Mouse (Mus musculus): ENCODE measurements around the gene Crhr2. TPM values are rescaled to one million over a fixed set of nuclear protein-coding genes. Genes with fewer than 3 reads are reported as not detected.
A peak's percentile ranks its signal among the peaks of the same experiment; 100 is the strongest.

The Crhr2 gene
- polyA plus RNA-seq, 1 experiment from 2014 or later, result 1.0 TPM

GRCm38 (mm10) chr6:55065903-55066302 lies 66.9 kb downstream of the Crhr2 start:
- H3K27ac ChIP-seq (ENCODE audit: low read depth, low read length), result no peak overlapping the region
- H3K9me3 ChIP-seq (ENCODE audit: control insufficient read depth, low read length), result no peaks in the 10 kb centered on the region
- H3K4me3 ChIP-seq (ENCODE audit: low read depth, low read length), result no peak overlapping the region
- WGBS, result 95% methylated on average over 2 of the region's 2 CpGs
- H3K36me3 ChIP-seq (ENCODE audit: control insufficient read depth, insufficient read depth, low read length), result peaks cover 41% of the 10 kb centered on the region
- peaks cover 6% of the 10 kb centered on the region; the same call in 1 of the 2 replicates for H3K4me1 ChIP-seq (replicated peaks; ENCODE audit: control insufficient read depth, insufficient read depth, low read length)
- DNase-seq (ENCODE audit: low spot score) (no peak), ATAC-seq (replicated peaks; ENCODE audit: low FRiP score) (no peak)
- no peak overlapping the region for H3K4me2 ChIP-seq
- H3K9ac ChIP-seq (ENCODE audit: low read depth, low read length), result no peak overlapping the region
- no peaks in the 10 kb centered on the region for H3K27me3 ChIP-seq (replicated peaks; ENCODE audit: control insufficient read depth, insufficient read depth, low read length)

GRCm38 (mm10) chr6:55064477-55064827 lies 68.4 kb downstream of the Crhr2 start:
- Histone ChIP-seq H3K27me3 (replicated peaks; ENCODE audit: control insufficient read depth, insufficient read depth, low read length) (no peaks in the 10 kb centered on the region), H3K4me1 (replicated peaks; ENCODE audit: control insufficient read depth, insufficient read depth, low read length) (peaks cover 6% of the 10 kb centered on the region; the same call in 1 of the 2 replicates), H3K36me3 (ENCODE audit: control insufficient read depth, insufficient read depth, low read length) (peaks cover 42% of the 10 kb centered on the region), H3K9ac (ENCODE audit: low read depth, low read length) (no peak overlapping the region), H3K4me3 (ENCODE audit: low read depth, low read length) (no peak overlapping the region), H3K9me3 (ENCODE audit: control insufficient read depth, low read length) (no peaks in the 10 kb centered on the region), H3K27ac (ENCODE audit: low read depth, low read length) (peak overlapping the region; percentile 9; the same call in 1 of the 2 replicates), H3K4me2 (peak overlapping the region; percentile 12; the same call in 1 of the 2 replicates)
- WGBS, result 53% methylated on average over 7 of the region's 7 CpGs
- ATAC-seq (replicated peaks; ENCODE audit: low FRiP score) (peak; percentile 81), DNase-seq (ENCODE audit: low spot score) (no peak)

DNA sequence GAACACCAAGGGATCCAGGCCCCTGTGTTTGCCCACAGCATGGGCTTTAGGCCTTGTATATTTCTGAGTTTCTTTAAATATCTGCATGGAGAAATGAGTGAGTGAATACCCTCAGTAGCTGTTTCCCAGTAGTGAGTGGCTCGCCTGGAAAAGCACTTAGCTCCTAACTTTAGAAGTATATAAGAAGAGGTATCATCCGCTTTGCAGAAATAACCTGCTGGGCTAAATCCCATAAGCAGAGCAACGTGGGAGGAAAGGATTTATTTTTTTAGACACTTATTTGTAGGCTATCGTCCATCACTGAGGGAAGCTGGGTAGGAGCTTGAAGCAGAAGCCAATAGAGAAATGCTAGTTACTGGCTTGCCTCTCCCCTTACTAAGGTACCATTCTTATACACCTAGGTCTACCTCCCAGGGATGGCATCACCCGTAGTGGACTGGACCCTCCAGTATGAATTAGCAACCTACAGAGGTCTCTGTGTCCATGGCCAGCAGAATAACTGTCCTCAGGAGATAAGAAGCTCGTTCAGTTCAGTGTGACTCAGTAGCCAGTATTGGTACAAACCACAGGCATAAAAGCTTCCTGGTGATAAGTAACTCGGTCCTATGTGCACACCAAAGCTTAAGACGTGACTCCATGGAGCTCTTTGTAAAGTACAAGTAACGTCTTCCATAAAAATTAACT lies 68.9 kb downstream of the Crhr2 start:
- no peaks in the 10 kb centered on the region for H3K9me3 ChIP-seq (ENCODE audit: control insufficient read depth, low read length)
- peaks cover 41% of the 10 kb centered on the region for H3K36me3 ChIP-seq (ENCODE audit: control insufficient read depth, insufficient read depth, low read length)
- no peak overlapping the region for H3K9ac ChIP-seq (ENCODE audit: low read depth, low read length)
- H3K27ac ChIP-seq (ENCODE audit: low read depth, low read length), result peak overlapping the region; percentile 9
- H3K4me2 ChIP-seq, result peak overlapping the region; percentile 12; the same call in 1 of the 2 replicates
- no peaks in the 10 kb centered on the region for H3K27me3 ChIP-seq (replicated peaks; ENCODE audit: control insufficient read depth, insufficient read depth, low read length)
- DNase-seq (ENCODE audit: low spot score) (no peak), ATAC-seq (replicated peaks; ENCODE audit: low FRiP score) (peak; percentile 63)
- 64% methylated on average over 9 of the region's 9 CpGs for WGBS
- no peak overlapping the region for H3K4me3 ChIP-seq (ENCODE audit: low read depth, low read length)
- peaks cover 6% of the 10 kb centered on the region; the same call in 1 of the 2 replicates for H3K4me1 ChIP-seq (replicated peaks; ENCODE audit: control insufficient read depth, insufficient read depth, low read length)

- Histone ChIP-seq H3K9me3 (ENCODE audit: control insufficient read depth, low read length) (no peaks in the 10 kb centered on the region), H3K27ac (ENCODE audit: low read depth, low read length) (no peak overlapping the region), H3K27me3 (replicated peaks; ENCODE audit: control insufficient read depth, insufficient read depth, low read length) (no peaks in the 10 kb centered on the region), H3K4me1 (replicated peaks; ENCODE audit: control insufficient read depth, insufficient read depth, low read length) (peaks cover 6% of the 10 kb centered on the region; the same call in 1 of the 2 replicates), H3K4me3 (ENCODE audit: low read depth, low read length) (no peak overlapping the region), H3K4me2 (no peak overlapping the region), H3K36me3 (ENCODE audit: control insufficient read depth, insufficient read depth, low read length) (peaks cover 44% of the 10 kb centered on the region), H3K9ac (ENCODE audit: low read depth, low read length) (no peak overlapping the region)
- 91% methylated on average over 5 of the region's 5 CpGs for WGBS
- no peak for ATAC-seq (replicated peaks; ENCODE audit: low FRiP score)
- no peak for DNase-seq (ENCODE audit: low spot score)
These were observed 70.6 kb downstream of the Crhr2 start for GRCm38 (mm10) chr6:55062200-55062599.

DNA sequence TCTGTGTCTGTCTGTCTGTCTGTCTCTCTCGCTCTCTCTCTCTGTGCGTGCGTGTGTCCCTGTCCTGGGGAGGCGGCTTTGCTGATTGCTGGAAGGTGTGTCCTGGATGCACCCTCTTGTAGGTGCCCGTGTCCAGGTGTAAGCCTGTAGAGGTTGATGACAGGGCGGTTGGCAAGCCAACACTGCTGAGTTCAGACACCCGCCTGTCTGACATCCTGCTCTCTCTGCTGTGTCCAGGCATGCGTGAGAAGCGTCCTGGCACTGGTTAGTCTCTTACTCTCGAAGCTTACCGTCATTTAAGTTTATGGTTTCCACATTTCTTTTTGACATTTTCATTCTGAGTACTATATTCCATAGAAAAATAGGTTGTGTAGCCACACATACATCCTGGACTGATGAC lies 71.5 kb downstream of the Crhr2 start:
- Histone ChIP-seq H3K9me3 (ENCODE audit: control insufficient read depth, low read length) (no peaks in the 10 kb centered on the region), H3K27ac (ENCODE audit: low read depth, low read length) (no peak overlapping the region), H3K4me3 (ENCODE audit: low read depth, low read length) (no peak overlapping the region), H3K36me3 (ENCODE audit: control insufficient read depth, insufficient read depth, low read length) (peaks cover 44% of the 10 kb centered on the region), H3K4me1 (replicated peaks; ENCODE audit: control insufficient read depth, insufficient read depth, low read length) (peaks cover 6% of the 10 kb centered on the region; the same call in 1 of the 2 replicates), H3K4me2 (no peak overlapping the region), H3K27me3 (replicated peaks; ENCODE audit: control insufficient read depth, insufficient read depth, low read length) (no peaks in the 10 kb centered on the region), H3K9ac (ENCODE audit: low read depth, low read length) (no peak overlapping the region)
- 91% methylated on average over 11 of the region's 11 CpGs for WGBS
- no peak for ATAC-seq (replicated peaks; ENCODE audit: low FRiP score)
- DNase-seq (ENCODE audit: low spot score), result no peak

DNA sequence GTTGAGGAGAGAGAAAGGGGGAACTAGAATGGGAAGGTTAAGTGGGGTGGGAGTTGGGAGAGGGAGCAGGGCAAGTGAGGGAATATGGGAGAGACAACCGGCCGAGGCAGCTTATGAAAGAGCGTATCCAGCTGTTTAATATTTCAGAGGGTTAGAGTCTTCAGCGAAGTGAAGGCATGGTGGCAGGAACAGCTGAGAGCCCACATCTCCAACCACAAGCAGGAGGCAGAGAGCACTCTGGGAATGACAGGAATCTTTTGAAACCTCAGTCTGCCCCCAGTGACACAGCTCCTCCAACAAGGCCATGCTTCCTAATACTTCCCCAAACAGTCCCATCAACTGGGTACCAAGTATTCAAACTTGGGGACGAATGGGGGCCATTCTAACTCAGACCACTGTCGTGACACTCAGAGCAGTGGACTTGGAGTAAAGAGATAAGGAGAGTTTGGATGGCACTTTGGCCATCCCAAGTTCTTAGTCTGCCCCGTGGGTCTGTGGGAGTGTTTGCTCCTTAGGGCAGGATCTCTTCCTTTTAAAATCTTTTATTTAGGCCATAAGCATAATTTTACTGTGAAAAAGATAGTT lies 72.5 kb downstream of the Crhr2 start:
- DNase-seq (ENCODE audit: low spot score) (no peak), ATAC-seq (replicated peaks; ENCODE audit: low FRiP score) (no peak)
- no peak overlapping the region for H3K4me2 ChIP-seq
- H3K9me3 ChIP-seq (ENCODE audit: control insufficient read depth, low read length), result no peaks in the 10 kb centered on the region
- WGBS, result 90% methylated on average over 7 of the region's 7 CpGs
- no peak overlapping the region for H3K4me3 ChIP-seq (ENCODE audit: low read depth, low read length)
- H3K4me1 ChIP-seq (replicated peaks; ENCODE audit: control insufficient read depth, insufficient read depth, low read length), result peaks cover 6% of the 10 kb centered on the region; the same call in 1 of the 2 replicates
- H3K36me3 ChIP-seq (ENCODE audit: control insufficient read depth, insufficient read depth, low read length), result peaks cover 45% of the 10 kb centered on the region
- no peak overlapping the region for H3K9ac ChIP-seq (ENCODE audit: low read depth, low read length)
- H3K27ac ChIP-seq (ENCODE audit: low read depth, low read length), result no peak overlapping the region
- H3K27me3 ChIP-seq (replicated peaks; ENCODE audit: control insufficient read depth, insufficient read depth, low read length), result no peaks in the 10 kb centered on the region

GRCm38 (mm10) chr6:55057427-55057826 lies 75.4 kb downstream of the Crhr2 start:
- ATAC-seq (replicated peaks; ENCODE audit: low FRiP score) (no peak), DNase-seq (ENCODE audit: low spot score) (no peak)
- H3K36me3 ChIP-seq (ENCODE audit: control insufficient read depth, insufficient read depth, low read length), result peaks cover 54% of the 10 kb centered on the region
- no peak overlapping the region for H3K27ac ChIP-seq (ENCODE audit: low read depth, low read length)
- no peak overlapping the region for H3K9ac ChIP-seq (ENCODE audit: low read depth, low read length)
- no peak overlapping the region for H3K4me2 ChIP-seq
- H3K4me1 ChIP-seq (replicated peaks; ENCODE audit: control insufficient read depth, insufficient read depth, low read length), result no peaks in the 10 kb centered on the region
- H3K27me3 ChIP-seq (replicated peaks; ENCODE audit: control insufficient read depth, insufficient read depth, low read length), result no peaks in the 10 kb centered on the region
- 82% methylated on average over 3 of the region's 3 CpGs for WGBS
- no peaks in the 10 kb centered on the region for H3K9me3 ChIP-seq (ENCODE audit: control insufficient read depth, low read length)
- no peak overlapping the region for H3K4me3 ChIP-seq (ENCODE audit: low read depth, low read length)

GRCm38 (mm10) chr6:55054491-55054890 lies 78.3 kb downstream of the Crhr2 start:
- no peaks in the 10 kb centered on the region for H3K9me3 ChIP-seq (ENCODE audit: control insufficient read depth, low read length)
- WGBS, result 97% methylated on average over 4 of the region's 4 CpGs
- H3K36me3 ChIP-seq (ENCODE audit: control insufficient read depth, insufficient read depth, low read length), result peaks cover 54% of the 10 kb centered on the region
- H3K4me3 ChIP-seq (ENCODE audit: low read depth, low read length), result no peak overlapping the region
- H3K27ac ChIP-seq (ENCODE audit: low read depth, low read length), result no peak overlapping the region
- ATAC-seq (replicated peaks; ENCODE audit: low FRiP score) (no peak), DNase-seq (ENCODE audit: low spot score) (no peak)
- H3K4me1 ChIP-seq (replicated peaks; ENCODE audit: control insufficient read depth, insufficient read depth, low read length), result no peaks in the 10 kb centered on the region
- H3K4me2 ChIP-seq, result no peak overlapping the region
- H3K27me3 ChIP-seq (replicated peaks; ENCODE audit: control insufficient read depth, insufficient read depth, low read length), result no peaks in the 10 kb centered on the region
- no peak overlapping the region for H3K9ac ChIP-seq (ENCODE audit: low read depth, low read length)

- 93% methylated on average over 10 of the region's 10 CpGs for WGBS
These were observed 83.6 kb downstream of the Crhr2 start for GRCm38 (mm10) chr6:55049186-55049585.

More at GRCm38 (mm10) chr6:55049186-55049585, 83.6 kb downstream of the Crhr2 start:
- no peak overlapping the region for H3K4me2 ChIP-seq
- H3K36me3 ChIP-seq (ENCODE audit: control insufficient read depth, insufficient read depth, low read length), result peaks cover 34% of the 10 kb centered on the region
- no peak overlapping the region for H3K4me3 ChIP-seq (ENCODE audit: low read depth, low read length)
- ATAC-seq (replicated peaks; ENCODE audit: low FRiP score) (no peak), DNase-seq (ENCODE audit: low spot score) (no peak)
- H3K4me1 ChIP-seq (replicated peaks; ENCODE audit: control insufficient read depth, insufficient read depth, low read length), result no peaks in the 10 kb centered on the region
- H3K27ac ChIP-seq (ENCODE audit: low read depth, low read length), result no peak overlapping the region
- H3K9ac ChIP-seq (ENCODE audit: low read depth, low read length), result no peak overlapping the region
- H3K27me3 ChIP-seq (replicated peaks; ENCODE audit: control insufficient read depth, insufficient read depth, low read length), result no peaks in the 10 kb centered on the region
- H3K9me3 ChIP-seq (ENCODE audit: control insufficient read depth, low read length), result no peaks in the 10 kb centered on the region
